Mouse (Mus musculus) lung, postnatal 25 days (tissue): ENCODE results near the gene Krr1.
"Not testable (repeated sequence)": the region's sequence is repeated elsewhere in the genome, so short reads cannot be mapped to it uniquely, and the experiment has no call there.

ENCODE experiments used
- DNase-seq: peaks from one replicate; pipeline ENCODE4 v3.0.0; 2022; ENCODE audit warnings: low spot score

Gene Krr1

DNA sequence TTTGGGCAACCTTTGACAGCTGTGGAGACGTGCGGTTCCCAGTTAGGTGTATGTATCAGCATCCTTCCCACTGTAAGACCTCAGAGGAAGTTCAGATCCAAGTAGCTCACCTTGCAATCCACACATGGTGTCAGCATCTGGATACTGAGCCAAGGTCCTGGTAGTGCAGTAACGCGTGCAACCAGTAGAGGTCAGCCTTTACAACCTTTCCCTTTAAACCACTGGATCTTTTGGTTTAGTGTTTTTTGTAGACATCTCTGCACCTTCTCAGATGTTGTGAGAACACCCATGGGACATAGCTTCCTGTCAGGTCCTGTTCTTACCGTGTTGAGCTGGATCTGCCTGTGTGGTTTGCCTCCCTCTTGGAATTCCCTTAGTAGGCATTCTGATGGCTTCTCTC, 5.1 kb downstream of the Krr1 start:
- DNase-seq, result peak; percentile 43

DNA sequence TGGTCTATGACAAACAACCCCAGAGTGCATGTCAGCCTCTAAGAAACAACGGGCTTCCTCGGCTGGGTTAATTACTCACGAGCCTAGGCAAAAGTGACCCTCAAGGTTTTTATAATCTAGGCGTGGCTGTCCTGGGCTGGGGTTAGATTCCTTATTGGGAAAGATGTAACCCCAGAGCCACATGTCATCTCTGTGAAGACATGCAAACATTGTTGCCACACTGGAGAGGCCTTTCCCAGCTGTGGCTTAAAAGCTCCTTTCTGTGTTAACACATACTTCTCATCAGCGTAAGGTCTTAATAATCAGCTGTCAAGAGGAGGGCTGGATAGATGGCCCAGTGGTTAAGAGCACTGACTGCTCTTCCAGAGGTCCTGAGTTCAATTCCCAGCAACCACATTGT, 10.6 kb downstream of the Krr1 start:
- no peak for DNase-seq

DNA sequence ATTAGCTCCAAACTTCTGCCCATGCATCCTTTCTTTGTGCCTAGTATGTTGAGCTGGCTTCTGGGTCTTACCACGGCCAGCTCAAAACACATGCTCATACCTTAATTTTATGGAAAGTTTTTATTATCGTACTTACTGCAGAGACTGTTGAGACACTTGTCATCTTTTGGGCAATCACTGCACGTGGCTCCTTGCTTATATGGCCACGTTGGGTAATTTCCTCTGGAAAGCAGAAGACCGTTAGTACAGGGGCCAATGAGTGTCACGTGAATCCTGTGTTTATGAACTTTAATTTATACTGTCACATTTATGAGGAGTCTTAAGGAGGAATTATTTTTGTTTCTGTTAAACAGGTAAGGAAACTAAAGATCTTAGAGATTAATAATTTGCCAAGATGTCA, 14.0 kb downstream of the Krr1 start:
- no peak for DNase-seq

DNA sequence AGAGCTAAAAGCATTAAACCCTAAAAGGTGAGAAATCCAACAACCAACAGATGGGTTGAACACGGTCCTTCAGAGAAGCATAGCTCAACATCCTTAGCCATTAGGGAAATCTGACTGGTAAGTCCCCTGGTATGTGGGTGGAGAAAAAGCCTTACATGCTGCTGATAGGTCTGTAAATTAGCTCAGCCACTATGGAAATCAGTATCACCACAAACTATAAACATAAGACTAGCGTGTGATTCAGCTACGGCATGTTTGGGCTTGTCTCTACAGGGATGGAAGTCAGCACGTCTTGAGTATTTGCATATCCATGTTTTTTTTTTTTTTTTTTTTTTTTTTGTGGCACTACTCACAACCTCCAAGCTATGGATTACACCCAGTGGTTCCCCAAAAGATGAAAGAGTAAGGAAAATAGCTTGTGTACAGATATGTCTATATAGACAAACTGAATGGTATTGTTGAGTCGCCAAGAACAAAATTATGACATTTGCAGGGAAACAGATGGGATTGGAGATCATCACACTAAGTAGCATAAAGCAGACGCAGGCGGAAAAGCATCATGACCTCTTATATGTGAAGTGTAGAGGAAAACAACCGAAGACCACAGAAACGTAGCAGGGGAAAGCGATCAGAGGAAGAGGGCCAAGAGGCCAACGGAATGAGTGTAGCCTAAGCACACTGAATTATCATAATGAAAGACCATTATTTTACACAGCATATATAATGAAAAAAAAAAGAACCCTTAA, 23.5 kb downstream of the Krr1 start:
- no peak for DNase-seq

DNA sequence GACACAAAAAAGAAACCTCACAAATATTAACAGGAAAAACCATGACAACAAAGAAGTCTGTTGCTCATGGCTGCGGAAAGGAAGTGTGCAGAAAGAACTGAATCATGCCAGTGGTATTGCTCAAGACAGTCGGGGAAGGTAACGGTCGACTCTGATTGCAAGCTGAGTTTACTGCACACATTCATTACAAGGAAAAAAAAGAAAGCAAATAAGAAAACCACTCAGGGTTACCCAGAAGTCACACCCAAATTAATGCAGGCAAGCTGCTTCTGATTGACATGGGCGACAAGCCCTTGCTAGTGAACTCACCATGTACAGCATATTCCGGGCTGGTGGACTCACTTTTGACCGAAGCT, 24.1 kb downstream of the Krr1 start:
- peak; percentile 49 for DNase-seq

DNA sequence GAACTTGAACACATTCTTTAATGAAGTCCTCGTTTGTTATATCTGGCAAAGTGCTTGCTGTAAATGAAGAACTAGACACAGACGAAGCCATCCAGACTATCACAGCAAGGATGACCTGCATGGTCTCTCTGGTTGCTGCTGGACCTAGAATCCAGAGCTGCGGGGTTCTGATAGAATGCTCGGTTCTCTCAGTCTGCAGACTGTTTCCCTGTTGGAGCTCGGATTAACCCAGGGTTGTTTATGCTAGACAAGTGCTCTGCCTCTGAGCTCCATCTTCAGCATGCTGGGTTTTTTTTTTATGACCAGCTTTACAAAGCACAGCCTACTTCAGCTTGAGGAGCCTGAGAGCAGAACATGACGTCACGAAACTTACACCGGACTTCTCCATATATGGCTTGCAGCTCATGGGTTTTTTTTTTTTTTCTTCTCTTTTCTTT, 24.5 kb downstream of the Krr1 start:
- DNase-seq, result peak; percentile 55

DNA sequence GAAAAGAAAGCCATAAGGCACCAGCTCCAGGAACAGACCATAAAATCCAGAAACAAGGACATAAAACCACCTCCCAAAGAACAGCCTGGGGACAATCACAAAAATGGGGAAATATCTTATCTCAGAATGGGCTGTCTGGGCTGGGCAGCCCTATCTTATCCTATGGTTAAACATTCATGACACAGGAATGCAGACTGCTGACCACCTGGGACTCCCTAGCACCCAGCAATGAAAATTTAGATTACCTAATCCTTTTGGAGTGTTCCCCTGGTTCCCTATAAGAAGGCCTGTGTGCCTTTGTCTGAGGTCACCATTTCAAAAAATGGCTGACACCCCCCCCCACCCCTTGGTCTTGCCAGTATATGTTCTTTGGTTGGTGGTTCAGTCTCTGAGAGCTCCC, 25.2 kb downstream of the Krr1 start:
- no peak for DNase-seq

DNA sequence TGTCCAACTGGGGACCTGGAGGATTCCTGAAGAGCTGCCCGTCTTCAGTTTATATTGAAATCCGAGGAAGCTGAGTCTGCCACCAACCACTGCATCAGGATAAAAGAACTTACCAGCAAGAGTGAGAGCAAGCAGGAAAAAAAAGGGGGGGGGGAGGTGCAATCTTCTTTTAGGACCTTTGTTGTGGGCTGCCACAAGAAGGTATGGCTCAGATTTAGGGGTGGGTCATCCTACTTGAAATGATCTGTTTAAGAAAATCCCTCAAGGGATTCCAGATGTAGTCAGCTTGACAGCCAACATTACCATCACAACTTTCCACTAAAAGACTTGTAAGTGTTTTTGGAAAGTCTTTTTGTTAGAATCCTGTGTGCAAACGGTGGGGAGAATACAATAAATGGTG, 27.3 kb downstream of the Krr1 start:
- no peak for DNase-seq

DNA sequence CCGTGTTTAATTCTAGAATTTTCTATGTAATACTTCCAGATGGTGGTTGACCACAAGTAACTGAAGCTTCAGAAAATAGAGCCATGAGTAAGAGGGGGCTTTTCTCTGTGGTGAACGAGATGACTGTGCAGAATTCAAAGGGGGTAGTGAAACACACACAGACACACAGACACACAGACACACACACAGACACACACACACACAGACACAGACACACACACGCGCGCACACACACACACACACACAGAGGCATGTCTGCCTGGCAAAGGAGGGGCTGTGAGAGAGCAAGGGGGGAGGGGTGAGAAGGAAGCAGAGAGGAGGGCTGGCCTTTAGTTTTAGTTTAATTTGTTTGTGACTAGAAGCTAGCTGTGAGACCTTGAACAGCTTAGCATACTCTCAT, 28.1 kb downstream of the Krr1 start:
- DNase-seq, result no peak

DNA sequence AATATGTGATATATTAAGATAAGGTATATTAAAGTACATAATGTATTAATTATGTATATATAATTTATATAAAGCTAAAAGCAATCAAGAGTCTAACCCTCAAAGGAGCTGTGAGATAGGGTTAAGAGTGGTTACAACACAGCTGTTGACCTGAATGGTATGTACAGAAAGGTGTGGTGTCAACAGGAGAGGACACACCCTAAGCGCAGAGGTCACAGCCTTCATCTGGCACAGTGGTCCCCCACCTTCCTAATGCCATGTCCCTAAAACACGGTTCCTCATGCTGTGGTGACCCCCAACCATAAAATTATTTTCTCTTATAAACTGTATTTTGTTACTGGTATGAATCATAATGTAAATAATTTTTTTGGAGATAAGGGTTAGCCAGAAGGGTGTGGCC, 28.9 kb downstream of the Krr1 start:
- no peak for DNase-seq

DNA sequence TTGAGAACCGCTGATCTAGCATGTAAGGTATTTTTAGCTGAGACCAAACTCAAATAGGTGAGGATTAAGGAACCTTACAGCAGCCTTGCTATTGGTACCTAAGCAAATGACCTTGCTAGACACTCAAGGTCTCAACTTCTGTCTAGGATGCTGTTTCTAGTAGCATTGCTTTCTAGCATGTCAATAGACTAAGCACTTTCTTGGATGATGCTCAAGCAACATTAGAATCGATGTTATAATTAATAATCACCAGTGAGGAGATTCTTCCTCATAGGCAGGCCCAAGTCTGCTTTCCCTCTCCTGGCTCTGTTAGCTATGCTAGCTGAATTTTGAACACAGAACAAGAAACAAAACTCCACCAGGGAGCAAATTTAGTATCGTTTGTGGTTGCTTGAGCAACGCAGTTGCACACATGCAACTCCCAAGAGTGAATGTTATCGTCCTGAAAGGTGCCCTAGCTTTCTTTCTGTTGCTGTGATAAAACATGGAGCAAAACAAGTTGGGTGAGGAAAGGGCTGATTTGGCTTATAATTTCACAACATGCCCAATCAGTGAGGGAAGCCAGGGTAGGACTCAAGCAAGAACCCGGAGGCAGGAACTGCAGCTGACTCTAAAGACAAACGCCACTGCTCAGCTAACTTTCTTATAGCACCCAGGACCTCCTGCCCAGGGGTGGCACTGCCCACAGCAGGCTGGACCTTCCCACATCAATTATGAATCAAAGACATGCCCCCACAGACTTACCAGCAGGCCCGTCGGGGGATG, 29.5 kb downstream of the Krr1 start:
- DNase-seq, result no peak

DNA sequence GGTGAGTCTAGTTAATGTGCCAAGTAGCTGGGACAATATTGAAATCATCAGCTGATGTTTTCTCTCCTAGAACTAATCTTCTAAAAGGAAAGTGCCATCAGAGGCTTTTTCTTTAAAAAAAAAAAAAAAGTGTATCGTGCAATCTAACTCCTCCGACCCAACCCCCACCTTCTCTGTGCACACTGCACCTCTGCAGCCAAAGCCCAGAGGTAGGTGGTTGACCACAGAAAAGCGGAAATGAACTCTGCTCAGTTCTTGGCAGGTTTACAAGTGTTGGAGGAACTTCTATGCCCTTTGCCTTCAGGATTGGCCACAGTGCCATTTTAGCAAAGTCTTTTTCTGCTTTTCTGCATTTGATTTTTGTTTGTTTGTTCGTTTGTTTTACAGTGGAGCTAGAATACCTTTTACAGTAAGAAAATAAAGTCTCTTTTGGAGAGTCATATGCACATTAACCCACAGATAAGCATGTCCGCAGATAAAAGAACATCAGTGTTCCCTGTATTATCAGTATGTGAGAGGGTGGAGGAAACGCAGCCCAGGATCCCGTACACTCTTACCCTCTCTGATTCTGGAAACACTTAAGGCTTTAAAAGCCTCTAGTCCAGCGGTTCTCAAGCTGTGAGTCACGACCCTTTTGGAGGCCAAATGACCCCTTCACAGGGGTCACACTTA, 30.2 kb downstream of the Krr1 start, which contains the start of gene Glipr1:
Glipr1 (minus strand) TSS at position 88 of the 672 bp plus-strand sequence.
- DNase-seq, result peak; percentile 78

DNA sequence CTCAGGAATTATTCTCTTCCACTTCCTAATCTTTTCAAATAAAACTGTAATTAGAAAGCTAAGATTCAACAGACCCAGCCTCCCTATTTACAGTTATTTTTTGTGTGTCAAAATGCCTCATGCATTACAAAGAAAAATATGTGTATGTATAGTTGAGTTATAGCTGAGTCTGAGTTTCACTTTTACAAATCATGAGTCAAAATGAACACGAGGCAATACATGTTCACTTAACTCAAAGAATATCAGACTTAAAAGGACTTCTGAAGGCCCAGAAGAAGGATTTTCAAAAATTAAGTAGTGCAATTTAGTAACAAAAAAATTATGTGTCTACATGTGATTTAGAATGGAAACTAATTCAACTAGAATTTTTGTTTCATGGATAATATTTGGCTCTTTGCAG, 37.0 kb downstream of the Krr1 start:
- not testable (repeated sequence) for DNase-seq

DNA sequence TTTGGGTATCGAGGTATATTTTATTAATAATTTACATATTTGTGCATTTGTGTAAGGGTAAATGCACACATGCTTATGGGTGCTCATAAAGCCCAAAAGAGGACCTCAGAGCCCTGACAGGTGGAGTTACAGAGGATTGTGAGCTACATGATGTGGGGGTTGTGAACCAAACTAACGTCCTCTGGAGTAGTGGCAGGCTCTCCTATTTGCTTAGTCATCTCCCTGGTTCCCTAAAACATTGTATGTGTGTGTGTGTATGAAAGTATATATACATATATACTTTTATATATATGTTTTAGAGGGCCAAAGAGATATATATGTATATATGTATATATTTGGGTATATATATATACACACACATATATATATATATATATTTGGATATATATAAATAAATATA, 51.1 kb downstream of the Krr1 start:
- DNase-seq, result no peak

DNA sequence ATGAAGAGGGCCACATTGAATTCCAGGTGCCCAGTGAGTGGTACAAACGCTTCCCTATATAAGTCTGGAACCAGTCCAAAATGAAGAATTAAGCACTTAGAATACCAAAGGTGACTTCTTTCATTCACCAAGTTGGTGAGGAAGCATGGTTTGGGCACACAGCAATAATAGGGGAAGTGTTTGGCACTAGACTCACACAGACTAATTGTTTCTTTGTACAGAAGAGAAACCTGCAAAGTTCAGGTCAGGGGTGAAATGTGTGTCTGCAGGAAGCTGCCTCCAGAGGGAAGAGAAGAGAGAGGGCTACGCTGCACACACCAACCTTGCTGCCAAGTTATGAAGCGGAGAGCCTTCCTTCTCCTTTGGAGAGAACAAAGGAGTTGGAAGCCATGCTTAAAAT, 56.2 kb downstream of the Krr1 start:
- DNase-seq, result not testable (repeated sequence)
